Mouse (Mus musculus) intestine, embryonic 15.5 days (tissue): Measurements from ENCODE around the gene Stk38. TPM values are rescaled to one million over a fixed set of nuclear protein-coding genes. Genes with fewer than 3 reads are reported as not detected.
A peak's percentile ranks its signal among the peaks of the same experiment; 100 is the strongest.

Source experiments
- ATAC-seq: fragments of 200-750 bp; cut with Nextera tagmentation; 2 replicates; pipeline ENCODE4 v1.8.0; 2017; ENCODE audit warnings: moderate TSS enrichment, moderate library complexity
- H3K27ac ChIP-seq: fragments of 300-500 bp; sonication (generic); 2 replicates; pipeline ENCODE4 v1.5.1; 2015; ENCODE audit warnings: mild to moderate bottlenecking, inconsistent platforms
- H3K27me3 ChIP-seq: fragments of 300-500 bp; sonication (generic); replicated peaks from 2 replicates; pipeline ENCODE4 v1.6.1; 2015; ENCODE audit warnings: inconsistent platforms
- H3K36me3 ChIP-seq: fragments of 300-500 bp; sonication (generic); 2 replicates; pipeline ENCODE4 v1.6.1; 2015; ENCODE audit warnings: inconsistent platforms
- H3K4me1 ChIP-seq: fragments of 300-500 bp; sonication (generic); replicated peaks from 2 replicates; pipeline ENCODE4 v1.6.1; 2015; ENCODE audit warnings: inconsistent platforms
- H3K4me2 ChIP-seq: fragments of 300-500 bp; sonication (generic); replicated peaks from 2 replicates; pipeline ENCODE4 v1.6.1; 2015; ENCODE audit warnings: mild to moderate bottlenecking, inconsistent platforms
- H3K4me3 ChIP-seq: fragments of 300-500 bp; sonication (generic); replicated peaks from 2 replicates; pipeline ENCODE4 v1.5.1; 2015; ENCODE audit warnings: inconsistent platforms
- H3K9ac ChIP-seq: fragments of 300-500 bp; sonication (generic); 2 replicates; pipeline ENCODE4 v1.6.1; 2015; ENCODE audit warnings: inconsistent platforms
- H3K9me3 ChIP-seq: fragments of 300-500 bp; sonication (generic); 2 replicates; pipeline ENCODE4 v1.6.1; 2016; ENCODE audit warnings: inconsistent platforms
- WGBS: fragments of 180-500 bp; shearing (Covaris S2); methylation state at CpG from one replicate; pipeline ENCODE4 v1.1.7; 2015; 5-methylcytosine and 5-hydroxymethylcytosine counted together
- polyA plus RNA-seq: library from polyadenylated mRNA; unstranded; fragments of >200 nt; fragmentation: Nextera tagmentation; extraction: Ambion mirVana; gene quantifications from 2 replicates; pipeline ENCODE4 v1.2.1, GENCODE M21; 2015

Stk38 gene
- 90.0 and 90.7 TPM in 2 replicates for polyA plus RNA-seq

- under 1% methylated on average over 65 of the region's 65 CpGs for WGBS
Measured at GRCm38 (mm10) chr17:29007641-29008325, at the start of gene Stk38. Gene Stk38, minus strand, starts transcription at chr17:29007995.

GRCm38 (mm10) chr17:29057361-29057890, 49.6 kb upstream of the Stk38 start:
- Histone ChIP-seq H3K4me2 (no peak overlapping the region), H3K36me3 (no peaks in the 10 kb centered on the region), H3K9ac (no peak overlapping the region), H3K27me3 (no peaks in the 10 kb centered on the region), H3K9me3 (no peaks in the 10 kb centered on the region), H3K4me1 (peaks cover 28% of the 10 kb centered on the region), H3K4me3 (no peak overlapping the region), H3K27ac (no peak overlapping the region)
- 74% methylated on average over 11 of the region's 11 CpGs for WGBS
- no peak for ATAC-seq

More at GRCm38 (mm10) chr17:29007641-29008325, at the start of gene Stk38:
- Histone ChIP-seq H3K4me3 (peak within 1 kb of the TSS; percentile 96), H3K36me3 (no peaks in the 10 kb centered on the region), H3K9ac (peak within 1 kb of the TSS; percentile 92), H3K4me1 (peaks cover 7% of the 10 kb centered on the region; the same call in 1 of the 2 replicates), H3K4me2 (peak within 1 kb of the TSS; percentile 81), H3K27ac (peak within 1 kb of the TSS; percentile 91), H3K9me3 (no peaks in the 10 kb centered on the region), H3K27me3 (no peaks in the 10 kb centered on the region)
- peak; percentile 95 for ATAC-seq

GRCm38 (mm10) chr17:29056699-29057151, 48.9 kb upstream of the Stk38 start:
- H3K27ac ChIP-seq: 0 out of 2 replicates have a peak overlapping the region, but pooled peaks have one; percentile 27
- H3K9me3 ChIP-seq: no peaks in the 10 kb centered on the region
- H3K27me3 ChIP-seq: no peaks in the 10 kb centered on the region
- WGBS: 13% methylated on average over 8 of the region's 8 CpGs
- no peak overlapping the region; the same call in 1 of the 2 replicates for H3K4me2 ChIP-seq
- no peaks in the 10 kb centered on the region for H3K36me3 ChIP-seq
- H3K4me1 ChIP-seq: peaks cover 26% of the 10 kb centered on the region
- H3K9ac ChIP-seq: no peak overlapping the region
- no peak overlapping the region for H3K4me3 ChIP-seq
- peak; percentile 52; the same call in 1 of the 2 replicates for ATAC-seq

- 16% methylated on average over 7 of the region's 7 CpGs for WGBS
- Histone ChIP-seq H3K4me1 (peaks cover 26% of the 10 kb centered on the region), H3K27me3 (no peaks in the 10 kb centered on the region), H3K4me2 (no peak overlapping the region), H3K36me3 (no peaks in the 10 kb centered on the region), H3K9me3 (no peaks in the 10 kb centered on the region), H3K27ac (no peak overlapping the region), H3K4me3 (no peak overlapping the region), H3K9ac (no peak overlapping the region)
- no peak for ATAC-seq
Measured at GRCm38 (mm10) chr17:29056207-29056606, 48.4 kb upstream of the Stk38 start.

GRCm38 (mm10) chr17:29055586-29055985, 47.8 kb upstream of the Stk38 start:
- WGBS: 60% methylated on average over 5 of the region's 5 CpGs
- H3K27ac ChIP-seq: no peak overlapping the region
- no peak overlapping the region for H3K4me2 ChIP-seq
- no peaks in the 10 kb centered on the region for H3K9me3 ChIP-seq
- ATAC-seq: no peak
- no peaks in the 10 kb centered on the region for H3K27me3 ChIP-seq
- no peak overlapping the region for H3K4me3 ChIP-seq
- no peaks in the 10 kb centered on the region for H3K36me3 ChIP-seq
- no peak overlapping the region for H3K9ac ChIP-seq
- H3K4me1 ChIP-seq: peaks cover 27% of the 10 kb centered on the region

GRCm38 (mm10) chr17:29054429-29054828, 46.6 kb upstream of the Stk38 start:
- H3K4me3 ChIP-seq: no peak overlapping the region
- no peak overlapping the region for H3K4me2 ChIP-seq
- no peak overlapping the region for H3K27ac ChIP-seq
- H3K9me3 ChIP-seq: no peaks in the 10 kb centered on the region
- 77% methylated on average over 6 of the region's 6 CpGs for WGBS
- ATAC-seq: no peak
- no peaks in the 10 kb centered on the region for H3K27me3 ChIP-seq
- H3K36me3 ChIP-seq: no peaks in the 10 kb centered on the region
- H3K4me1 ChIP-seq: peaks cover 37% of the 10 kb centered on the region
- H3K9ac ChIP-seq: no peak overlapping the region

GRCm38 (mm10) chr17:29053841-29054240, 46.0 kb upstream of the Stk38 start:
- 35% methylated on average over 7 of the region's 7 CpGs for WGBS
- ATAC-seq: no peak
- 0 out of 2 replicates have a peak overlapping the region, but pooled peaks have one; percentile 15 for H3K27ac ChIP-seq
- H3K4me2 ChIP-seq: no peak overlapping the region
- no peaks in the 10 kb centered on the region for H3K9me3 ChIP-seq
- H3K4me1 ChIP-seq: peaks cover 37% of the 10 kb centered on the region
- H3K9ac ChIP-seq: no peak overlapping the region
- no peaks in the 10 kb centered on the region for H3K27me3 ChIP-seq
- no peaks in the 10 kb centered on the region for H3K36me3 ChIP-seq
- H3K4me3 ChIP-seq: no peak overlapping the region

- Histone ChIP-seq H3K4me3 (no peak overlapping the region), H3K4me2 (no peak overlapping the region), H3K9me3 (no peaks in the 10 kb centered on the region), H3K36me3 (0 out of 2 replicates have a peak, but pooled peaks cover under 1% of the 10 kb centered on the region), H3K4me1 (peaks cover 37% of the 10 kb centered on the region), H3K27ac (no peak overlapping the region), H3K9ac (no peak overlapping the region), H3K27me3 (no peaks in the 10 kb centered on the region)
- no peak for ATAC-seq
- WGBS: 89% methylated on average over 6 of the region's 6 CpGs
Measured at GRCm38 (mm10) chr17:29053067-29053466, 45.3 kb upstream of the Stk38 start.

GRCm38 (mm10) chr17:29050791-29051190, 43.0 kb upstream of the Stk38 start:
- Histone ChIP-seq H3K27ac (peak overlapping the region; percentile 79), H3K36me3 (peaks cover 16% of the 10 kb centered on the region), H3K4me3 (no peak overlapping the region), H3K9ac (no peak overlapping the region; the same call in 1 of the 2 replicates), H3K9me3 (no peaks in the 10 kb centered on the region), H3K4me2 (peak overlapping the region; percentile 44), H3K27me3 (no peaks in the 10 kb centered on the region), H3K4me1 (peaks cover 28% of the 10 kb centered on the region)
- ATAC-seq: no peak
- WGBS: 30% methylated on average over 14 of the region's 14 CpGs

GRCm38 (mm10) chr17:29049923-29050322, 42.1 kb upstream of the Stk38 start:
- peak; percentile 85 for ATAC-seq
- H3K4me2 ChIP-seq: peak overlapping the region; percentile 44
- H3K36me3 ChIP-seq: peaks cover 20% of the 10 kb centered on the region
- H3K9me3 ChIP-seq: no peaks in the 10 kb centered on the region
- no peaks in the 10 kb centered on the region for H3K27me3 ChIP-seq
- no peak overlapping the region for H3K4me3 ChIP-seq
- peak overlapping the region; percentile 79 for H3K27ac ChIP-seq
- peaks cover 28% of the 10 kb centered on the region for H3K4me1 ChIP-seq
- WGBS: 63% methylated on average over 7 of the region's 7 CpGs
- no peak overlapping the region for H3K9ac ChIP-seq

- Histone ChIP-seq H3K27ac (peak overlapping the region; percentile 68), H3K4me3 (no peak overlapping the region), H3K27me3 (no peaks in the 10 kb centered on the region), H3K4me2 (peak overlapping the region; percentile 44; the same call in 1 of the 2 replicates), H3K9ac (no peak overlapping the region), H3K4me1 (peaks cover 27% of the 10 kb centered on the region), H3K36me3 (peaks cover 25% of the 10 kb centered on the region), H3K9me3 (no peaks in the 10 kb centered on the region)
- 52% methylated on average over 5 of the region's 5 CpGs for WGBS
- 0 out of 2 replicates have a peak, but pooled peaks have one; percentile 16 for ATAC-seq
Measured at GRCm38 (mm10) chr17:29049508-29049889, 41.7 kb upstream of the Stk38 start.

GRCm38 (mm10) chr17:29048748-29049507, 41.1 kb upstream of the Stk38 start:
- peaks cover 26% of the 10 kb centered on the region for H3K36me3 ChIP-seq
- no peak overlapping the region for H3K27ac ChIP-seq
- no peaks in the 10 kb centered on the region for H3K27me3 ChIP-seq
- H3K4me1 ChIP-seq: peaks cover 23% of the 10 kb centered on the region
- no peak overlapping the region for H3K9ac ChIP-seq
- peak; percentile 10; the same call in 1 of the 2 replicates for ATAC-seq
- WGBS: 16% methylated on average over 13 of the region's 13 CpGs
- H3K4me2 ChIP-seq: no peak overlapping the region
- no peak overlapping the region for H3K4me3 ChIP-seq
- no peaks in the 10 kb centered on the region for H3K9me3 ChIP-seq
